Mouse (Mus musculus) heart, postnatal 0 days (tissue): ENCODE measurements at regions not wholly inside any gene's neighbourhood (a gene's known extent, or its start where the extent isn't known, plus 50 kb on each side); places are given as distances from the start of the nearest gene placed in this dataset.

Source experiments
- CTCF ChIP-seq: IDR thresholded peaks from 2 replicates; pipeline ENCODE4 v1.5.1; 2016; ENCODE audit warnings: antibody characterized with exemption, control low read depth, low read depth
- EP300 ChIP-seq: IDR thresholded peaks from 2 replicates; pipeline ENCODE4 v1.6.1; 2016; ENCODE audit warnings: antibody characterized with exemption, low read depth

DNA sequence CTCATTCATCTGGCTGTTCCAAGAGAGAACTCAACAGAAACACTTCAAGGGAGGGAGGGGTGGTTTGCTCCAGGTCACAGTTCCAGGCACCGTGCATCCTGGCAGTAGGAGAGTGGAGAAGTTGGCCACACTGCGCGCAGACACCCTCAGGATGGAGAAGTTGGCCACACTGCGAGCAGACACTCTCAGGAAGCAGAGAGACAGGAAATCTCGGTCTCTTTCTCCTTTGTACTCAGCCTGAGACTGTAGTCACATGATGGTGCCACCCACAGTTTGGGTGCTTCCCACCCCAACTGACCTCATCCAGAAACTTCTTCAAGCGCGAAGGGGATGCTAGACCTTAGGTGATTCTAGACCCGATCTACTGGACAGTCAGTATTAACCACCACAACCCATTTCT lies 170.4 kb downstream of the Bcl11b start:
- TF ChIP-seq CTCF (no peak), EP300 (no peak)
